Mouse (Mus musculus): ENCODE results near the gene Depdc1b. TPM values are rescaled to one million over a fixed set of nuclear protein-coding genes. Genes with fewer than 3 reads are reported as not detected.
A peak's percentile ranks its signal among the peaks of the same experiment; 100 is the strongest.

Gene Depdc1b
- polyA plus RNA-seq (2015; fragmentation: Nextera tagmentation; extraction: Ambion mirVana) = 13.3 and 13.7 TPM in 2 replicates

DNA sequence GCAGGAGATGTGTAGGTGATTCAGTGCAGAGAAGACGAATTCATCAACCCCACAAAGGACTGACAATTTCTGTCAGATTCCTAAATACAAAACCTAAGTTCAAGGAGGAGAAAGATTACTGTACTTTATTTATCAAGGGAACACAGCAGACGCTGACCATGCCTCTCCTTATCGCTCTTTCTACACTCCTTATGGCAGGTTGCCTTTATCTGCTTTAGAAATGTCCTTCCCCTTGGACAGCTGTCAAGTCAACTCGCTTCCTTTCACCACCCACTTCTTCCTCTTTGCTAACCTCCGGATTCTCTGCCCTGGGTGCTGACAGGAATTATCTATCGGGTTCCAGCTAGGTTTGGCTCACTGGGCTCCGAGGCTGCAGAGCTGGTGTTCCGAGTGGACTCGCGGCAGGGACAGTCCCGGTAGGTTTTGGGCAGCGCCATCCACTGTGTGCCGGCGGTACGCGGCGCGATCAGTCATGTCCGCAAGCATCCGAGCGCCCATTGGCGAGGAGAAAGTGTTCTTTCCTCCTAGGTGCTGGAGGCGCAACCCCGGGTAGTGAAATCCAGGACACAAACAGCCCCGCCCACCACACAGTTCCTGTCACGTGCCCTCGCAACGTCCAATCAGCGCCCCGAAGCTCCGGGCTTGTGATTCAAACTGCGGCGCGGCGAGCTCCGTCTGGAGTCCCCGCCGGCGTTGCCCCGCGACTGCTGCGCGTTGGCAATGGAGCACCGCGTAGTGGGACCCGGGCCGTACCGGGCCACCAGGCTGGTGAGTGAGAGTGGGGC lies at the start of gene Depdc1b:
Gene Depdc1b (plus strand): TSS at position 631 of the 785 bp plus-strand sequence.
- WGBS (ENCODE audit: insufficient replicate concordance) = under 1% methylated on average over 48 of the region's 48 CpGs
- peak within 1 kb of the TSS; percentile 100 for H3K27ac ChIP-seq (replicated peaks)
- peak within 1 kb of the TSS; percentile 90 for H3K4me2 ChIP-seq

DNA sequence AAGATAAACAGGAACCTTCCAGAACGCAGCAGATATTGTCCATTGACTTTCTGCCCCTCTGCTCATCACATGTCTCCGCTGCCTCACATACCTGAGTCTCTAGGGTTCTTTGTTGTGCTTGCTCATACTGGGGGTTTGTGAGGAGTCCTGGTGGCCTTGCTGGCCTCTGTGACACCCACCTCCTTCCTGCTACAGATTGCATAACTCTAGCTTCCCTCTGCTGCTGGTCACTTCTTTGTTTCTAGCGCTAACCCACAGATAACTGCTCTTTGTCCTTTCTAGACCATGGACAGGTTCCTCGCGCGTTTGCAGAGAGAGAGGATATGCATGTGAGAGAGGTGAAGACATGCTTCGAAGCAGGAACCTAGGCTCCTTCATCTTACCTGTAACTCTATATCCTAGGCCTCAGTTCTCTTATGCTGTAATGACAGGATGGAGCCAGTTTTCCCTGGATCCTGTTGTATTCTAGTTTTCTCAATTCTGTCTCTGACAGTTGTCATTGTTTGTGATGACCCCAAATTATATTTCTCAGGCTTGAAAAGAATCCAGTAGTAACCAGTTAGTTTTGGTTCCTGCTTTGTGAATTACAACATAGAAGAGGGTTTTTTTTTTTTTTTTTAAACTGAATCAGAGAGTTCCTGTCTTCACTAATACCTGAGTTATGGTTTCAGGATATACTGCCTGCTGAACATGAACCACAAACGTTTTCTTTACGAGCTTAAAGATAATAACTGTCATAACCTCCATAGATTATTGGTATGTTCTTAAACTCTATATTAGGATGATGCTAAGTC lies 48.1 kb upstream of the Depdc1b start:
- peak; percentile 42; the same call in 1 of the 2 replicates for ATAC-seq (ENCODE audit: insufficient read depth)
- H3K9me3 ChIP-seq (replicated peaks) = no peaks in the 10 kb centered on the region
- WGBS (ENCODE audit: insufficient replicate concordance) = 34% methylated on average over 9 of the region's 9 CpGs
- H3K4me1 ChIP-seq (replicated peaks) = no peaks in the 10 kb centered on the region
- no peaks in the 10 kb centered on the region for H3K36me3 ChIP-seq (replicated peaks)
- H3K9ac ChIP-seq = no peak overlapping the region
- no peak overlapping the region for H3K4me2 ChIP-seq
- H3K4me3 ChIP-seq (replicated peaks) = no peak overlapping the region
- H3K27me3 ChIP-seq = no peaks in the 10 kb centered on the region
- H3K27ac ChIP-seq (replicated peaks) = no peak overlapping the region; the same call in 1 of the 2 replicates

More for the DNA sequence above, at the start of gene Depdc1b:
- H3K27me3 ChIP-seq = no peaks in the 10 kb centered on the region
- peaks cover 44% of the 10 kb centered on the region for H3K4me1 ChIP-seq (replicated peaks)
- peak within 1 kb of the TSS; percentile 93 for H3K9ac ChIP-seq
- H3K36me3 ChIP-seq (replicated peaks) = peaks cover 8% of the 10 kb centered on the region; the same call in 1 of the 2 replicates
- H3K4me3 ChIP-seq (replicated peaks) = peak within 1 kb of the TSS; percentile 95
- ATAC-seq (ENCODE audit: insufficient read depth) = peak; percentile 89
- H3K9me3 ChIP-seq (replicated peaks) = no peaks in the 10 kb centered on the region

DNA sequence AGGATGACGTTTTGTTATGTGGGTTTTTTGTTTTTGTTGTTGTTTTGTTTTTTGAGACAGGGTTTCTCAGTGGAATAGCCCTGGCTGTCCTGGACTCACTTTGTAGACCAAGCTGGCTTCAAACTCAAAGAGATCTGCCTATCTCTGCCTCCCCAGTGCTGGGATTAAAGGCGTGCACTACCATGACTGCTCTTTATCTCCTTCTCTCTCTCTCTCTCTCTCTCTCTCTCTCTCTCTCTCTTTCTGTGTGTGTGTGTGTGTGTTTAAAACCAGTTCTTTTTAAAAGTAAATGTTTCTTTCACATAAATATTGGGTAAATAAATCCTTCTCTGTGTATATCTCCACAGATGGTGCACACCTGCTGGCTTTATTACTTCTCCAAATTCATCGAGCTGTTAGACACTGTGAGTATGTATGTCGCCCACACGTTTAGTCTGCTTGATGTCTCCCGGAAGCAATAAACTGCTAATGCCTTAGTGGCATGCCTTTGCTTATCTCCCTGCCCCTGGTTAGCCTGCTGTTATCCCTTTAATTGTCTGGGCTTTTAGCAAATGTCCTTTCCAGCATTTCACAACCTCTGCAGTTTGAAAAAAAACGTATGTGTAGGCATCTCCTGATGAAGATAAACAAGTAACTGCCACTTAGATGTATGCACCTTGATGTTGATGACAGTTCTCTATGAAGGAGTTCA lies 44.5 kb upstream of the Depdc1b start:
- no peaks in the 10 kb centered on the region for H3K4me1 ChIP-seq (replicated peaks)
- no peak for ATAC-seq (ENCODE audit: insufficient read depth)
- H3K4me2 ChIP-seq = no peak overlapping the region
- H3K27me3 ChIP-seq = no peaks in the 10 kb centered on the region
- 29% methylated on average over 7 of the region's 7 CpGs for WGBS (ENCODE audit: insufficient replicate concordance)
- no peaks in the 10 kb centered on the region for H3K9me3 ChIP-seq (replicated peaks)
- no peaks in the 10 kb centered on the region for H3K36me3 ChIP-seq (replicated peaks)
- no peak overlapping the region for H3K4me3 ChIP-seq (replicated peaks)
- H3K9ac ChIP-seq = no peak overlapping the region
- H3K27ac ChIP-seq (replicated peaks) = no peak overlapping the region

DNA sequence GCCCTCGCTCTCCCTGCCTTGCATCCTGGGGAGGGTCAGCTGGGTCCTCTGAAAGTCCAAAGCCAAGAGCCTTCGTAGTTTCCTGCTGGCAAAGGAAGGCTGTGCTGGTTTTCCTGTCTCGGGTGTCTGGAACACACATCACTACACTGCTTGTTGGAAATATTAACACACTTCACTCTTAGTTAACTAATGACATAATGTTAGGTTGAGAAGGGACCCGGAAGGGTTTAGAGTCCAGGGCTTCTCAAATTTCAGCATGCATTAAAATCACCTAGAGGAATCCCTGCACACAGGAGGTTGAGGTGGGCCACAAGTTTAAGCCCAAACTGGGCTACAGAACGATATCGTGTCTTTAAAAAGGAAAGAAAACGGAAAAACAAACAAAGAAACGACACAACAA lies 43.8 kb upstream of the Depdc1b start:
- Histone ChIP-seq H3K27me3 (no peaks in the 10 kb centered on the region), H3K36me3 (replicated peaks) (no peaks in the 10 kb centered on the region), H3K9ac (no peak overlapping the region), H3K4me2 (no peak overlapping the region), H3K4me1 (replicated peaks) (no peaks in the 10 kb centered on the region), H3K27ac (replicated peaks) (no peak overlapping the region), H3K4me3 (replicated peaks) (no peak overlapping the region), H3K9me3 (replicated peaks) (no peaks in the 10 kb centered on the region)
- WGBS (ENCODE audit: insufficient replicate concordance) = 64% methylated on average over 8 of the region's 8 CpGs
- ATAC-seq (ENCODE audit: insufficient read depth) = no peak

DNA sequence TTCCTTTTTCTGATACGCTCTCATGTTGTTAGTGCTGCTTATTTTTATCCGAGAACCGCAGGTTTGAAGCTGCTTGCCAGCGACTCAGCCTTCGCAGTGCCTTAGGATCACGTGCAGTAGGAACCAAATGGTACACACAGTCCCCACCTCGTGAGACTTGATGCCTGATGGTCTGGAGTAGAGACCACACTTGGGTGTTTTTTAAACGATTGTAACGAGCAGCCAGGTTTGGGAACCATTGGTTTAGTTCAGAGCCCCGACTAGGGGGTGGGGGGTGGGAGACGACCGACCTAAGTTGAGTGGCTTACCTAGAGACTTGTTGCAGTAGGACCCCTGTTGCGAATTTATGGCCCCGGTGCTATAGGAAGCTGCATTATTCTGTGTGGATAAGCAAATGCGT lies 43.1 kb upstream of the Depdc1b start:
- H3K9ac ChIP-seq = no peak overlapping the region
- no peaks in the 10 kb centered on the region for H3K4me1 ChIP-seq (replicated peaks)
- no peak overlapping the region for H3K4me2 ChIP-seq
- H3K9me3 ChIP-seq (replicated peaks) = no peaks in the 10 kb centered on the region
- WGBS (ENCODE audit: insufficient replicate concordance) = 59% methylated on average over 15 of the region's 15 CpGs
- no peak overlapping the region for H3K4me3 ChIP-seq (replicated peaks)
- no peak overlapping the region for H3K27ac ChIP-seq (replicated peaks)
- no peaks in the 10 kb centered on the region for H3K27me3 ChIP-seq
- no peaks in the 10 kb centered on the region for H3K36me3 ChIP-seq (replicated peaks)
- ATAC-seq (ENCODE audit: insufficient read depth) = no peak

DNA sequence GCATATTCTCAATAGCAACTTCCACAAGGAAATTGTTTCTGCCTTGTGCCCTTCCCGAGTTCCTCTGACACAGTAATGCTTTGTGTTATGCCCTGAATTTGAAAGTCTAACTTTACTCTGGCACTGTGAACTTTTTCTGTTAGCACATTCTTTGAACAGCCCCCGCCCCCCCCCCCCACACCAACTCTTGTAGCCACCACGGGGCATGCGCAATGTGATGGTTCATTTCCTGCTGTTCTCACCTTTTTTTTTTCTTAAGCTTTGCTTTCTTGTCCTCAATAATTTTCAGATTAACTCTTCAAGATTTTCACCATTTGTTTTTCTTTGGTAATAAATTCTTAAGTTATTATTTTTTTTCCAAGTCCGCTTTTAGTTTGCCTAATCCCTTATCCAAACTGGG lies 42.7 kb upstream of the Depdc1b start:
- WGBS (ENCODE audit: insufficient replicate concordance) = 48% methylated on average over 5 of the region's 5 CpGs
- no peak for ATAC-seq (ENCODE audit: insufficient read depth)
- no peak overlapping the region for H3K4me2 ChIP-seq

DNA sequence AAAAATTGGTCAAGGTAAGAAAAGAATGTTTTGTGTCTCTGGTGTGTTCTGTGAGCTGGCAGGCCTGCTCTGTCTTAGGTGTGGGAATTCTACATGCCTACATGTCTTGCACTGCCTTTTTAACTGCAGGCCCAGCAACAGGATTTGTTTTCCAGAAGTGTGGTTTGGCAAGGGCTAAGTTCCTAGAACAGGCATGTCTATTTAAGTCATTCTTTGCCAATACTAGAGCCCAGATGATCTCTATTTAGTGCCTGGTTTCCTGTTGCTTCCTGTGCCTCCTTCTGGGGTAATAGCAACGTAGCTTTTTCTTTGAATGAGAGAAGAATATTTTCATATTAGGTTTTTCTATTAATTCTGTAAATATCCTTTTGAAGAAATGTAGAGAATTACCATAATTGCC lies 39.6 kb upstream of the Depdc1b start:
- Histone ChIP-seq H3K36me3 (replicated peaks) (no peaks in the 10 kb centered on the region), H3K9ac (no peak overlapping the region), H3K27me3 (no peaks in the 10 kb centered on the region), H3K4me2 (no peak overlapping the region), H3K4me3 (replicated peaks) (no peak overlapping the region), H3K9me3 (replicated peaks) (no peaks in the 10 kb centered on the region), H3K4me1 (replicated peaks) (no peaks in the 10 kb centered on the region), H3K27ac (replicated peaks) (no peak overlapping the region)
- 18% methylated on average over 1 of the region's 1 CpGs for WGBS (ENCODE audit: insufficient replicate concordance)
- ATAC-seq (ENCODE audit: insufficient read depth) = no peak

More for the DNA sequence above, 42.7 kb upstream of the Depdc1b start:
- Histone ChIP-seq H3K27ac (replicated peaks) (no peak overlapping the region), H3K4me1 (replicated peaks) (no peaks in the 10 kb centered on the region), H3K36me3 (replicated peaks) (no peaks in the 10 kb centered on the region), H3K9ac (no peak overlapping the region), H3K27me3 (no peaks in the 10 kb centered on the region), H3K4me3 (replicated peaks) (no peak overlapping the region), H3K9me3 (replicated peaks) (no peaks in the 10 kb centered on the region)

DNA sequence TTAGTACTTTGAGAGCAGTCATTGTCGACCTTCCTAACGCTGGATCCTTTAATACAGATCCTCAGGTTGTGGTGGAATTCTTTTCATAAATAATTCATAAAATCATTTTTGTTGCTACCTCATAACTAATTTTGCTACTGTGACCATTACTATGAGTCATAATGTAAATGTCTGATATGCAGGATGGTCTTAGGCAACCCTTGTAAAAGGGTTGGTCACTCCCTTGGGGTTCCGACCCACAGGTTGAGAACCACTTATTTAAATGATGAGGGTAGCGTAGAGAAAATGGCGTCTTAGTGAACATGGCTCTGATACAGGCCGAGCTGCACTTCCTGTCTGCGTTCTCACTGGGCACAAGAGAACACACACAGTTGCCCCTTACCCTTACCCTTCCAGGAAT lies 38.8 kb upstream of the Depdc1b start:
- Histone ChIP-seq H3K4me2 (no peak overlapping the region), H3K9ac (no peak overlapping the region), H3K36me3 (replicated peaks) (no peaks in the 10 kb centered on the region), H3K4me3 (replicated peaks) (no peak overlapping the region), H3K27me3 (no peaks in the 10 kb centered on the region), H3K9me3 (replicated peaks) (no peaks in the 10 kb centered on the region), H3K4me1 (replicated peaks) (no peaks in the 10 kb centered on the region), H3K27ac (replicated peaks) (no peak overlapping the region)
- WGBS (ENCODE audit: insufficient replicate concordance) = 70% methylated on average over 7 of the region's 7 CpGs
- no peak for ATAC-seq (ENCODE audit: insufficient read depth)

DNA sequence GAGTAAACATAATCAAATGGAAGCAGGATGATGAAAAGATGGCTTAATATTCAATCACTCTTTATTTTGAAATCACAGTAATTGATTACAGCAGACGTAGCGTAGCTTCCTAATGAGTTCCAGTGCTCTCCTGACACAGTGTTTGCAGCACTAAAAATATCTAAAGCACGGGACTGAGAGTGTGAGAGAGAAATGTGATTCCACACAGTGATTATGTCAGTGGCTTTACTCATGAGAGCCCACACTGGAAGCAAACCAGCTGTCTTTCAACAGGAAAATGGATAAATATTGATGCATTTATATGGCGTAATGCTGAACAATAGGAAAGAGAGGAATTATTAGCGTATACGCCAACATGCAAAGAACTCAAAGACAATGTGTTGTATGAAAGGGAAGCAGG lies 37.5 kb upstream of the Depdc1b start:
- H3K9ac ChIP-seq = no peak overlapping the region
- no peaks in the 10 kb centered on the region for H3K36me3 ChIP-seq (replicated peaks)
- H3K4me1 ChIP-seq (replicated peaks) = no peaks in the 10 kb centered on the region
- ATAC-seq (ENCODE audit: insufficient read depth) = no peak
- 76% methylated on average over 6 of the region's 6 CpGs for WGBS (ENCODE audit: insufficient replicate concordance)
- no peak overlapping the region for H3K4me3 ChIP-seq (replicated peaks)
- H3K4me2 ChIP-seq = no peak overlapping the region
- H3K27ac ChIP-seq (replicated peaks) = no peak overlapping the region
- no peaks in the 10 kb centered on the region for H3K27me3 ChIP-seq
- H3K9me3 ChIP-seq (replicated peaks) = no peaks in the 10 kb centered on the region

DNA sequence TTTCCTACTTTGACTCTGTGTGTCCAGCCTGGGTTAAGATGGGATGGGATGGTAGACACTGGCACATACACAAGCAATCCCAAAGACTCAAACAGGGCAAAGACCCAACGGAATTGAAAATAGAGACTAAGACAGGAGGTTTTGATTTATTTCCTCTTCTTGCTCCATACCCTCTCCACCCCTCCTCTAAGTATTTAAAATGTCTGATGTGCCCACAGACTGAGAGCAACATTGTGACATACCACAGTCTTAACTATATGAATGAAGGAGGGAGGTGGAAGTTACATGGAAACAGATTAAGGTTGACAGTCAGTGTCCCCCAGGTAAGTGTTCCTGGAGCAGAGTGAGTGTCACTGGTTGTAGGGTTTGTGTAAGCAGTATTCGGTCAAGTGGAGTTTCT lies 31.8 kb upstream of the Depdc1b start:
- no peak for ATAC-seq (ENCODE audit: insufficient read depth)
- no peak overlapping the region for H3K9ac ChIP-seq
- H3K36me3 ChIP-seq (replicated peaks) = no peaks in the 10 kb centered on the region
- no peak overlapping the region for H3K4me2 ChIP-seq
- no peaks in the 10 kb centered on the region for H3K27me3 ChIP-seq
- H3K4me1 ChIP-seq (replicated peaks) = no peaks in the 10 kb centered on the region
- no peaks in the 10 kb centered on the region for H3K9me3 ChIP-seq (replicated peaks)
- no peak overlapping the region for H3K27ac ChIP-seq (replicated peaks)
- H3K4me3 ChIP-seq (replicated peaks) = no peak overlapping the region
- 65% methylated on average over 2 of the region's 2 CpGs for WGBS (ENCODE audit: insufficient replicate concordance)

DNA sequence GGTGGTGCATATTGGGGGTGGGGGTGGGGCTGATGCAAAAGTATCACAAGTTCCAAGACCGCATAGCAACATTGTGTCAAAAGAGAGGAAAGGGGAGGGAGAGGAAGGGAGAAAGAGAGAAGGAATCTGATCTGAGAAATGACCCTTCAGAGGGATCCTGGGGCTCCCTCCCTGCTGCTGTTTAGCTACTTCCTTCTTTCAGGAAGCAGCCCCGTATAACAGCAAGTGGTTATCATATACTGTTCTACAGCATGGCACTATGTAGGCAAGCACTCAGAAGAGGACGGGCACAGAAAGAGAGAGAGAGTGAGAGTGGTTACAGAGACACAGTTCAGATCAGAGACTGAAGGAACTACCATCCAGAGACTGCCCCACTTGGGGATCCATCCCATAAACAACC lies 28.2 kb upstream of the Depdc1b start:
- no peaks in the 10 kb centered on the region for H3K36me3 ChIP-seq (replicated peaks)
- H3K27me3 ChIP-seq = no peaks in the 10 kb centered on the region
- H3K9me3 ChIP-seq (replicated peaks) = no peaks in the 10 kb centered on the region
- peaks cover 8% of the 10 kb centered on the region; the same call in 1 of the 2 replicates for H3K4me1 ChIP-seq (replicated peaks)
- no peak overlapping the region for H3K9ac ChIP-seq
- H3K4me3 ChIP-seq (replicated peaks) = no peak overlapping the region
- WGBS (ENCODE audit: insufficient replicate concordance) = 23% methylated on average over 3 of the region's 3 CpGs
- H3K27ac ChIP-seq (replicated peaks) = no peak overlapping the region
- no peak overlapping the region for H3K4me2 ChIP-seq
- ATAC-seq (ENCODE audit: insufficient read depth) = no peak
